Mouse (Mus musculus) heart, adult 2 months (tissue): ENCODE measurements at regions not wholly inside any gene's neighbourhood (a gene's known extent, or its start where the extent isn't known, plus 50 kb on each side); places are given as distances from the start of the nearest gene placed in this dataset.

Experiments used
- CTCF ChIP-seq: fragments of 200-600 bp; IDR thresholded peaks from 2 replicates; pipeline ENCODE4 v1.8.1; 2022; ENCODE audit warnings: antibody characterized with exemption, mild to moderate bottlenecking, moderate library complexity
- EP300 ChIP-seq: fragments of 200-500 bp; IDR thresholded peaks from 2 replicates; pipeline ENCODE4 v1.6.1; 2011; ENCODE audit warnings: low read depth, low read length, control low read depth; ENCODE audit not compliant: insufficient read depth

DNA sequence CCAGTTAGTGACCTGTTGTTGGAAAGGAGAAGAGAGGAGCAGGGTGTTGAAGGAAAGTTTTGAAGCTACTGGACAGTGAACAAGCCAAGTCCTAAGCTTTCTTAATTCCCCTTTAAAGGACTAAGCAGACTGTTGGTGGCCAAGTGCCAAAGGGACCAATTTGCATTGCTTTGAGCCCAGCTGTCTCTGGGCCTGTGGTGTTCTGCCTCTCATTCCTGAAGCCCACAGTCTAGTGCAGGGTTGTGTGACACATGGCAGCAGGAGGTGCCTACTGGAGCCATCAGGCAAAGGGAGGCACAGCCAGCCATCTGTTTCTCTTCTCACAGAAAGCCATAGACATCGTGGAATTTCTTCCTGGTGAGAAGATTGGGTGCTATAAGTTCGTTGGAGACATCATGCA lies 278.6 kb downstream of the Myh15 start:
- TF ChIP-seq EP300: no peak
- no peak for TF ChIP-seq CTCF
